Comparison of ENCODE assay signal across 38 mouse cellular contexts in genomic region chr1:20673351-20673750, GRCm38 (mm10). TPM values are rescaled to one million over a fixed set of nuclear protein-coding genes. Genes with fewer than 3 reads are reported as not detected.
"Had no signal": no experiment of that assay in that cellular context is flagged by ENCODE, and none has a peak within 500 bp of the region (broad histone marks: within the 10 kb centered on the region; RNA-seq: fewer than 3 reads in every experiment).

No protein-coding gene starts in this region.

- H3K4me3 ChIP-seq: embryonic facial prominence, embryonic 12.5 days; embryonic facial prominence, embryonic 13.5 days; embryonic facial prominence, embryonic 15.5 days; erythroblast, embryonic 14.5 days; forebrain, embryonic 10.5 days; forebrain, embryonic 12.5 days; forebrain, embryonic 13.5 days; forebrain, embryonic 15.5 days; heart, adult 2 months; heart, embryonic 10.5 days had no signal

- ATAC-seq: forebrain, embryonic 13.5 days; forebrain, embryonic 14.5 days; forebrain, embryonic 15.5 days; forebrain, embryonic 16.5 days; forebrain, postnatal 0 days had no signal

- H3K4me1 ChIP-seq: embryonic facial prominence, embryonic 12.5 days; embryonic facial prominence, embryonic 13.5 days; embryonic facial prominence, embryonic 15.5 days; forebrain, embryonic 12.5 days had no signal

- H3K9me3 ChIP-seq: embryonic facial prominence, embryonic 12.5 days; embryonic facial prominence, embryonic 13.5 days; embryonic facial prominence, embryonic 15.5 days; forebrain, embryonic 10.5 days; forebrain, embryonic 12.5 days; forebrain, embryonic 13.5 days; forebrain, embryonic 15.5 days; heart, embryonic 10.5 days had no signal

- DNase-seq: cerebellum, adult 2 months; cerebellum, adult 8-10 months; cerebellum, adult 9-10 months; cerebellum, adult 9-11 months; cerebellum, postnatal 10 days; cerebellum, postnatal 14 days; cerebellum, postnatal 25 days; cerebellum, postnatal 36 days; embryo, embryonic 11 days; forebrain, postnatal 0 days; gastrocnemius, postnatal 14 days; gastrocnemius, postnatal 25 days; gastrocnemius, postnatal 36 days; heart, adult 11 months; heart, adult 18-20 months; heart, adult 2 months had no signal

- H3K9ac ChIP-seq: embryonic facial prominence, embryonic 12.5 days; embryonic facial prominence, embryonic 13.5 days; embryonic facial prominence, embryonic 15.5 days; forebrain, embryonic 12.5 days; forebrain, embryonic 13.5 days; forebrain, embryonic 15.5 days; forebrain, postnatal 0 days had no signal

- H3K4me2 ChIP-seq: embryonic facial prominence, embryonic 12.5 days; embryonic facial prominence, embryonic 13.5 days; embryonic facial prominence, embryonic 15.5 days; forebrain, embryonic 12.5 days; forebrain, embryonic 13.5 days; forebrain, embryonic 15.5 days had no signal

- H3K36me3 ChIP-seq: embryonic facial prominence, embryonic 12.5 days; embryonic facial prominence, embryonic 13.5 days; embryonic facial prominence, embryonic 15.5 days; forebrain, embryonic 10.5 days; forebrain, embryonic 12.5 days; forebrain, embryonic 15.5 days; heart, embryonic 10.5 days had no signal

- H3K27ac ChIP-seq: embryonic facial prominence, embryonic 12.5 days; embryonic facial prominence, embryonic 13.5 days; embryonic facial prominence, embryonic 15.5 days; forebrain, embryonic 10.5 days; forebrain, embryonic 12.5 days; forebrain, embryonic 13.5 days; forebrain, embryonic 15.5 days; heart, adult 2 months; heart, embryonic 10.5 days had no signal

- H3K27me3 ChIP-seq: embryonic facial prominence, embryonic 12.5 days; embryonic facial prominence, embryonic 13.5 days; embryonic facial prominence, embryonic 15.5 days; forebrain, embryonic 12.5 days; forebrain, embryonic 13.5 days; forebrain, embryonic 15.5 days had no signal

RNA-seq across cellular contexts. Expression of gene Pkhd1, which starts 55.5 kb away (rescaled TPM):
- total RNA-seq: common myeloid progenitor, adult 5-6 weeks; granulocyte monocyte progenitor cell, adult 5-6 weeks; heart, adult 18-20 months; heart, adult 2 months; heart, adult 8-10 months had no signal
- polyA plus RNA-seq: embryonic facial prominence, embryonic 11.5 days; embryonic facial prominence, embryonic 12.5 days; embryonic facial prominence, embryonic 13.5 days; erythroblast, embryonic 14.5 days; forebrain, embryonic 10.5 days; forebrain, embryonic 11.5 days; forebrain, embryonic 13.5 days; forebrain, embryonic 14.5 days; heart, adult 2 months had no signal

RNA-seq across cellular contexts. Expression of gene Il17a, which starts 57.4 kb away (rescaled TPM):
- total RNA-seq: common myeloid progenitor, adult 5-6 weeks; forebrain, postnatal 0 days; gastrocnemius, adult 18-20 months; gastrocnemius, adult 8-10 months; gastrocnemius, postnatal 14 days; gastrocnemius, postnatal 25 days; gastrocnemius, postnatal 36 days; gastrocnemius, postnatal 4 days; granulocyte monocyte progenitor cell, adult 5-6 weeks; heart, adult 18-20 months; heart, adult 2 months; heart, adult 8-10 months had no signal
- polyA plus RNA-seq: cerebellum, adult 2 months; cortical plate, adult 2 months; embryonic facial prominence, embryonic 11.5 days; embryonic facial prominence, embryonic 12.5 days; embryonic facial prominence, embryonic 13.5 days; embryonic facial prominence, embryonic 15.5 days; erythroblast, embryonic 14.5 days; forebrain, embryonic 10.5 days; forebrain, embryonic 11.5 days; forebrain, embryonic 12.5 days; forebrain, embryonic 13.5 days; forebrain, embryonic 14.5 days; forebrain, embryonic 15.5 days; forebrain, embryonic 16.5 days; forebrain, postnatal 0 days; frontal cortex, adult 2 months; gonadal fat pad, adult 2 months; heart, adult 2 months; heart, embryonic 10.5 days had no signal
